In the genomic region with DNA sequence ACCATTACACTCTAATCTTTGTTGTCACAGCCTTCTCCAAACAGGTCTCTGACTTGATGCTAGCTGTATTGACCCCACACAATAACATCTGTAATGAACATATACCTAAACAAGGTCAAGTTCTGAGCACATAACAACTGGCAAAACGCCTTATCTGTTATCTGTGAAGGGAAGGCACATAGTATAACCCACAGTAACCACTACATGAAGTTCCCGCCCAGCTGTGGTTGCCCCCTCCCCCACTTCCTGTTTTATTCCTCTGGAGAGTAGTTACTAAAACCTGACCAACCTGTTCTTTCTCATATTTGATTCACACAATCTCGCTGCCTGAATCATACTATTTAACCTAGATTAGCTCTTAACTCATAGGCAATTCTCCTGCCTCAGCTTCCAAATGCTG, we compare ENCODE assay signal across 13 mouse cellular contexts.
DNase-seq lines count a peak whose midpoint lies in the region; ATAC-seq and TF ChIP-seq lines count a peak whose summit lies in the region.
"Had no signal": no experiment of that assay in that cellular context is flagged by ENCODE, and none has a peak within 500 bp of the region (broad histone marks: within the 10 kb centered on the region; RNA-seq: fewer than 3 reads in every experiment).

No protein-coding gene starts in this region.

- H3K4me2 ChIP-seq in intestine, postnatal 0 days (replicated peaks; ENCODE audit: low read depth): no peak overlapping the region
- H3K4me2 ChIP-seq: hindbrain, embryonic 14.5 days had no signal

- TF ChIP-seq POLR2A in lung, adult 2 months (IDR thresholded peaks at IDR 0.05; ENCODE audit: borderline replicate concordance, extremely low read depth, low read depth, low read length): no peak

- no peaks in the 10 kb centered on the region for H3K4me1 ChIP-seq in lung, adult 2 months (ENCODE audit: control insufficient read depth, insufficient read depth, low read length)
- H3K4me1 ChIP-seq in intestine, postnatal 0 days (replicated peaks; ENCODE audit: control insufficient read depth, insufficient read depth, low read length): no peaks in the 10 kb centered on the region
- H3K4me1 ChIP-seq: midbrain, embryonic 10.5 days had no signal

- no peaks in the 10 kb centered on the region for H3K9me3 ChIP-seq in intestine, postnatal 0 days (ENCODE audit: control insufficient read depth)
- H3K9me3 ChIP-seq: midbrain, embryonic 10.5 days had no signal

- H3K27me3 ChIP-seq in intestine, postnatal 0 days (replicated peaks; ENCODE audit: control insufficient read depth, insufficient read depth, low read length): no peaks in the 10 kb centered on the region

- H3K36me3 ChIP-seq in intestine, postnatal 0 days (ENCODE audit: control insufficient read depth, insufficient read depth): no peaks in the 10 kb centered on the region
- H3K36me3 ChIP-seq: midbrain, embryonic 10.5 days had no signal

- H3K27ac ChIP-seq in intestine, postnatal 0 days (ENCODE audit: low read depth, low read length): no peak overlapping the region
- H3K27ac ChIP-seq: hindbrain, embryonic 14.5 days; kidney, postnatal 0 days; midbrain, embryonic 10.5 days had no signal

- no peak overlapping the region for H3K4me3 ChIP-seq in lung, adult 2 months (replicated peaks; ENCODE audit: extremely low read depth, low read depth, low read length)
- H3K4me3 ChIP-seq in intestine, postnatal 0 days (ENCODE audit: low read depth, low read length): no peak overlapping the region
- H3K4me3 ChIP-seq: midbrain, embryonic 10.5 days had no signal

- no peak for ATAC-seq in intestine, postnatal 0 days

- no peak overlapping the region for H3K9ac ChIP-seq in intestine, postnatal 0 days (ENCODE audit: low read depth, low read length)
- H3K9ac ChIP-seq: hindbrain, embryonic 14.5 days had no signal

- DNase-seq in lung, postnatal 25 days (ENCODE audit: low spot score): peak; percentile 6
- no peak for DNase-seq in lung, adult 2 months
- DNase-seq in liver: peak; percentile 34
- DNase-seq in spleen, adult 18-20 months: peak; percentile 6 to 10
- no peak for DNase-seq in left cerebral cortex, adult 8-10 months (ENCODE audit: low spot score in 2 of 2)
- DNase-seq in urinary bladder, postnatal 10 days (ENCODE audit: low spot score): no peak
- DNase-seq in heart, adult 11 months: no peak
- DNase-seq: layer of hippocampus, postnatal 36 days; right cerebral cortex, postnatal 14 days had no signal

- WGBS in lung, adult 2 months: 43% methylated on average over 3 of the region's 3 CpGs
- WGBS in intestine, postnatal 0 days: 52% methylated on average over 3 of the region's 3 CpGs

- TF ChIP-seq CTCF in lung, adult 2 months (IDR thresholded peaks at IDR 0.05; ENCODE audit: insufficient read depth, low read length): no peak
- TF ChIP-seq CTCF in intestine, postnatal 0 days (IDR thresholded peaks at IDR 0.05; ENCODE audit: low read depth): no peak

Comparison
In these comparisons a context has a peak if more than half of its experiments do, and no peak if none do; other contexts are left out.
1. DNase-seq: peak in lung, postnatal 25 days (single experiment), liver (single experiment) and spleen, adult 18-20 months (2 of 2); none in lung, adult 2 months (single experiment), left cerebral cortex, adult 8-10 months (0 of 2), urinary bladder, postnatal 10 days (single experiment) and heart, adult 11 months (single experiment).